Mouse (Mus musculus) liver, adult 2 months (tissue): ENCODE results near the gene Taf8. TPM values are rescaled to one million over a fixed set of nuclear protein-coding genes. Genes with fewer than 3 reads are reported as not detected.

ENCODE experiments used
- DNase-seq: peaks from one replicate; pipeline ENCODE4 v3.0.0-alpha.2; 2011; ENCODE audit warnings: low read depth, low spot score; ENCODE audit errors: extremely low read depth
- H3K27ac ChIP-seq: fragments of 200-500 bp; replicated peaks from 2 replicates; pipeline ENCODE4 v1.5.1; 2012; ENCODE audit warnings: low read depth, mild to moderate bottlenecking, control low read depth, inconsistent platforms, low read length; ENCODE audit not compliant: insufficient read depth
- H3K27me3 ChIP-seq: fragments of 200-500 bp; 2 replicates; pipeline ENCODE4 v1.6.1; 2012; ENCODE audit warnings: mild to moderate bottlenecking, moderate library complexity, low read length, inconsistent platforms; ENCODE audit not compliant: control insufficient read depth, insufficient read depth
- H3K36me3 ChIP-seq: fragments of 200-500 bp; 2 replicates; pipeline ENCODE4 v1.6.1; 2012; ENCODE audit warnings: low read length, inconsistent platforms; ENCODE audit not compliant: control insufficient read depth, insufficient read depth
- H3K4me1 ChIP-seq: fragments of 200-500 bp; 2 replicates; pipeline ENCODE4 v1.6.1; 2011; ENCODE audit warnings: low read length; ENCODE audit not compliant: control insufficient read depth, insufficient read depth
- H3K4me3 ChIP-seq: fragments of 200-500 bp; 2 replicates; pipeline ENCODE4 v1.5.1; 2011; ENCODE audit warnings: low read depth, mild to moderate bottlenecking, control low read depth, low read length, moderate library complexity; ENCODE audit not compliant: insufficient read depth
- H3K79me2 ChIP-seq: fragments of 200-500 bp; 2 replicates; pipeline ENCODE4 v1.6.1; 2012; ENCODE audit warnings: inconsistent platforms, mild to moderate bottlenecking, low read length, moderate library complexity; ENCODE audit not compliant: control insufficient read depth, insufficient read depth
- H3K9ac ChIP-seq: fragments of 200-500 bp; 2 replicates; pipeline ENCODE4 v1.6.1; 2012; ENCODE audit warnings: low read depth, mild to moderate bottlenecking, control low read depth, inconsistent platforms, low read length
- CTCF ChIP-seq: fragments of 200-500 bp; IDR thresholded peaks from 2 replicates; pipeline ENCODE4 v1.5.1; 2011; ENCODE audit warnings: low read depth, low read length, control low read depth
- POLR2A ChIP-seq: fragments of 200-500 bp; IDR thresholded peaks from 2 replicates; pipeline ENCODE4 v1.6.1; 2011; ENCODE audit warnings: low read length, control low read depth; ENCODE audit not compliant: insufficient read depth; ENCODE audit errors: extremely low read depth
- WGBS: fragments of 180-500 bp; shearing (Covaris S2); methylation state at CpG from one replicate; pipeline ENCODE4 v1.1.7; 2018; 5-methylcytosine and 5-hydroxymethylcytosine counted together
- polyA plus RNA-seq: library from polyadenylated mRNA; depleted of rRNA; stranded (reverse); fragments of >200 nt; gene quantifications from 2 replicates; pipeline ENCODE4 v1.2.3, GENCODE M21; 2012; rRNA removed
- total RNA-seq: library from RNA; depleted of rRNA; stranded (reverse); fragments of >200 nt; gene quantifications from 2 replicates; pipeline ENCODE4 v1.2.3, GENCODE M21; 2014; rRNA removed

Gene Taf8
- 8.2 and 8.7 TPM in 2 replicates for total RNA-seq
- 7.8 and 9.6 TPM in 2 replicates for polyA plus RNA-seq

GRCm38 (mm10) chr17:47501946-47502706 lies at the start of gene Taf8:
Gene Taf8 (minus strand): TSS chr17:47502292.
- DNase-seq: peak; percentile 95
- peak within 1 kb of the TSS; percentile 81 for H3K4me3 ChIP-seq
- peaks cover 20% of the 10 kb centered on the region for H3K4me1 ChIP-seq
- peak within 1 kb of the TSS; percentile 81 for H3K9ac ChIP-seq
- WGBS: 1% methylated on average over 40 of the region's 40 CpGs
- TF ChIP-seq POLR2A: peak; percentile 66; the same call in 1 of the 2 replicates
- no peak for TF ChIP-seq CTCF
- peaks cover 19% of the 10 kb centered on the region; the same call in 1 of the 2 replicates for H3K36me3 ChIP-seq
- H3K79me2 ChIP-seq: 0 out of 2 replicates have a peak, but pooled peaks cover 7% of the 10 kb centered on the region
- H3K27ac ChIP-seq: peak within 1 kb of the TSS; percentile 90
- H3K27me3 ChIP-seq: no peaks in the 10 kb centered on the region

GRCm38 (mm10) chr17:47551049-47551448 lies 49.0 kb upstream of the Taf8 start:
- DNase-seq: no peak
- Histone ChIP-seq H3K36me3 (no peaks in the 10 kb centered on the region), H3K4me1 (no peaks in the 10 kb centered on the region), H3K4me3 (no peak overlapping the region), H3K27me3 (no peaks in the 10 kb centered on the region), H3K9ac (no peak overlapping the region), H3K79me2 (no peaks in the 10 kb centered on the region), H3K27ac (no peak overlapping the region)
- 79% methylated on average over 7 of the region's 7 CpGs for WGBS
- TF ChIP-seq POLR2A (no peak), CTCF (no peak)

- H3K27ac ChIP-seq: no peak overlapping the region
- DNase-seq: no peak
- H3K27me3 ChIP-seq: no peaks in the 10 kb centered on the region
- no peak overlapping the region for H3K4me3 ChIP-seq
- no peaks in the 10 kb centered on the region for H3K79me2 ChIP-seq
- no peak for TF ChIP-seq CTCF
- TF ChIP-seq POLR2A: no peak
- no peaks in the 10 kb centered on the region for H3K36me3 ChIP-seq
- 92% methylated on average over 17 of the region's 17 CpGs for WGBS
- no peak overlapping the region for H3K9ac ChIP-seq
- H3K4me1 ChIP-seq: no peaks in the 10 kb centered on the region
These were observed 43.8 kb upstream of the Taf8 start for GRCm38 (mm10) chr17:47545861-47546331.

- Histone ChIP-seq H3K9ac (no peak overlapping the region), H3K4me1 (no peaks in the 10 kb centered on the region), H3K27ac (no peak overlapping the region), H3K4me3 (no peak overlapping the region), H3K27me3 (no peaks in the 10 kb centered on the region), H3K36me3 (no peaks in the 10 kb centered on the region), H3K79me2 (no peaks in the 10 kb centered on the region)
- no peak for DNase-seq
- TF ChIP-seq CTCF: no peak
- TF ChIP-seq POLR2A: no peak
- 96% methylated on average over 12 of the region's 12 CpGs for WGBS
These were observed 43.1 kb upstream of the Taf8 start for GRCm38 (mm10) chr17:47545154-47545553.

- no peak for TF ChIP-seq POLR2A
- Histone ChIP-seq H3K9ac (no peak overlapping the region), H3K27me3 (no peaks in the 10 kb centered on the region), H3K4me1 (peaks cover 2% of the 10 kb centered on the region), H3K4me3 (no peak overlapping the region), H3K36me3 (no peaks in the 10 kb centered on the region), H3K27ac (no peak overlapping the region), H3K79me2 (no peaks in the 10 kb centered on the region)
- DNase-seq: no peak
- 42% methylated on average over 7 of the region's 7 CpGs for WGBS
These were observed 41.1 kb upstream of the Taf8 start for GRCm38 (mm10) chr17:47543051-47543650.

GRCm38 (mm10) chr17:47542061-47542460 lies 40.0 kb upstream of the Taf8 start:
- Histone ChIP-seq H3K36me3 (no peaks in the 10 kb centered on the region), H3K27ac (no peak overlapping the region), H3K79me2 (no peaks in the 10 kb centered on the region), H3K27me3 (no peaks in the 10 kb centered on the region), H3K4me3 (no peak overlapping the region), H3K9ac (no peak overlapping the region), H3K4me1 (peaks cover 7% of the 10 kb centered on the region)
- 75% methylated on average over 5 of the region's 5 CpGs for WGBS
- TF ChIP-seq CTCF (no peak), POLR2A (no peak)
- no peak for DNase-seq
